Mouse (Mus musculus): Measurements from ENCODE around the gene Tefm. TPM values are rescaled to one million over a fixed set of nuclear protein-coding genes. Genes with fewer than 3 reads are reported as not detected.

Tefm gene
- polyA plus RNA-seq, 1 experiment from 2014 or later, result 30.6 TPM

Other genes with a start within 250 kb of the Tefm start
- 97.4 and 99.4 TPM in 2 replicates for gene Utp6, start 179.8 kb downstream of the Tefm start, polyA plus RNA-seq (2014; fragmentation: Nextera tagmentation; extraction: Ambion mirVana)
- gene Suz12, start 149.1 kb downstream of the Tefm start, polyA plus RNA-seq (2014; fragmentation: Nextera tagmentation; extraction: Ambion mirVana), result 25.7 and 27.7 TPM in 2 replicates
- gene Crlf3, start 61.2 kb downstream of the Tefm start, polyA plus RNA-seq (2014; fragmentation: Nextera tagmentation; extraction: Ambion mirVana), result 52.8 and 62.3 TPM in 2 replicates
- gene Atad5, start 52.8 kb downstream of the Tefm start, polyA plus RNA-seq (2014; fragmentation: Nextera tagmentation; extraction: Ambion mirVana), result 23.4 and 25.6 TPM in 2 replicates
- 0.67 and 0.68 TPM in 2 replicates for gene Adap2, start 11.9 kb upstream of the Tefm start, polyA plus RNA-seq (2014; fragmentation: Nextera tagmentation; extraction: Ambion mirVana)
- 2.8 and 3.8 TPM in 2 replicates for gene Rnf135, start 41.7 kb upstream of the Tefm start, polyA plus RNA-seq (2014; fragmentation: Nextera tagmentation; extraction: Ambion mirVana)
- 55.7 and 59.1 TPM in 2 replicates for gene Rhot1, start 66.8 kb upstream of the Tefm start, polyA plus RNA-seq (2014; fragmentation: Nextera tagmentation; extraction: Ambion mirVana)
- gene Rhbdl3, start 158.7 kb upstream of the Tefm start, polyA plus RNA-seq (2014; fragmentation: Nextera tagmentation; extraction: Ambion mirVana), result 0.56 and 0.60 TPM in 2 replicates
- gene 5730455P16Rik, start 235.9 kb upstream of the Tefm start, polyA plus RNA-seq (2014; fragmentation: Nextera tagmentation; extraction: Ambion mirVana), result 23.2 and 25.9 TPM in 2 replicates
- gene Zfp207, start 241.1 kb upstream of the Tefm start, polyA plus RNA-seq (2014; fragmentation: Nextera tagmentation; extraction: Ambion mirVana), result 343 and 367 TPM in 2 replicates

Measured in limb, embryonic 11.5 days (tissue).